Mouse (Mus musculus): ENCODE measurements around the gene Eva1c. TPM values are rescaled to one million over a fixed set of nuclear protein-coding genes. Genes with fewer than 3 reads are reported as not detected.

Gene Eva1c
- total and polyA plus RNA-seq, 3 experiments: not detected

DNA sequence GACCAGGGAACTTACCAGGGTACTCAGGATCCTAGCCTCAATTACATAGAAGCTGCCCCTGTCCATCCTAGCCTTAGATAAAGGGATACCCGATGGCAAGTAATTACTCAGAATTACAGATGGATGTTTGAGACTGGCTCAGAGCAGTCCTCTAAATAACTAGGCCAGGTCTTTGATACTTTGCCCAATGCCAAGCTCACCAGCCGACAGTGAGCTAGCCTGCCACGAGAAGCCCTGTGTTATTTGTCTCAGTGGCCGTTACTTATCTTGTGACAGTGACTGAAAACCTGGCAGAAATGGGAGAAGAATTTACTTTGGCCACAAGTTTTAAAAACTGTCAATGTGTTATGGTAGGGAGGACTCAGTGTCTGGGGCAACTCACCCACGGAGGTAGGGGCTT lies 14.4 kb upstream of the Eva1c start:
- Histone ChIP-seq H3K4me2 (ENCODE audit: insufficient read depth, low read depth, poor library complexity, severe bottlenecking) (no peak overlapping the region), H3K27ac (ENCODE audit: insufficient read depth, low read depth) (no peak overlapping the region), H3K9me3 (replicated peaks; ENCODE audit: low read length) (no peaks in the 10 kb centered on the region), H3K36me3 (replicated peaks in 1 of 2; ENCODE audit: control insufficient read depth in 1 of 2, insufficient read depth in 1 of 2, low read length in 1 of 2) (peaks cover 5 to 14% of the 10 kb centered on the region in 2 experiments), H3K79me2 (replicated peaks; ENCODE audit: control insufficient read depth, extremely low read depth, insufficient read depth, poor library complexity, severe bottlenecking) (peaks cover 21% of the 10 kb centered on the region), H3K27me3 (replicated peaks) (peaks cover 21% of the 10 kb centered on the region), H3K4me3 (replicated peaks in 1 of 3; ENCODE audit: low read depth in 2 of 3, low read length in 2 of 3, poor library complexity in 1 of 3) (no peak overlapping the region), H3K9ac (ENCODE audit: insufficient read depth, low read depth) (no peak overlapping the region), H3K4me1 (ENCODE audit: control insufficient read depth in 1 of 2, insufficient read depth in 2 of 2) (peaks cover 5 to 23% of the 10 kb centered on the region in 2 experiments)
- dilution Hi-C loops (cut with MboI; ENCODE audit: extremely low pct_ligation_motif_present, extremely low pct_unique_long_range_greater_than_20kb, low sequenced_read_pairs): no loop called here
- in situ Hi-C loops (cut with MboI; ENCODE audit: low pct_ligation_motif_present, low pct_unique_long_range_greater_than_20kb, low sequenced_read_pairs): no loop called here
- TF ChIP-seq KAT2A (IDR thresholded peaks at IDR 0.05; ENCODE audit: insufficient replicate concordance, low read length): no peak
- TF ChIP-seq CTCF (conservative IDR thresholded peaks at IDR 0.05 in 1 of 2, IDR thresholded peaks at IDR 0.05 in 1 of 2; ENCODE audit: low read depth in 2 of 2, low read length in 2 of 2): no peak
- no peak for TF ChIP-seq TCF12 (IDR thresholded peaks at IDR 0.05; ENCODE audit: low read depth, low read length)
- no peak for TF ChIP-seq SIN3A (IDR thresholded peaks at IDR 0.05; ENCODE audit: low read length)
- no peak for TF ChIP-seq SMC3 (IDR thresholded peaks at IDR 0.05; ENCODE audit: low read depth, low read length)
- no peak for TF ChIP-seq PAX5 (IDR thresholded peaks at IDR 0.05; ENCODE audit: low read length)
- no peak for TF ChIP-seq ETS1 (conservative IDR thresholded peaks at IDR 0.05; ENCODE audit: low read depth, low read length)
- no peak for TF ChIP-seq MAZ (IDR thresholded peaks at IDR 0.05; ENCODE audit: low read depth, low read length)
- TF ChIP-seq ZNF384 (IDR thresholded peaks at IDR 0.05; ENCODE audit: low read depth, low read length): no peak
- TF ChIP-seq JUN (IDR thresholded peaks at IDR 0.05; ENCODE audit: insufficient read depth, low read depth, low read length): no peak
- no peak for TF ChIP-seq POLR2AphosphoS2 (IDR thresholded peaks at IDR 0.05; ENCODE audit: low read depth, low read length)
- TF ChIP-seq NELFE (IDR thresholded peaks at IDR 0.05; ENCODE audit: low read depth, low read length): no peak
- no peak for TF ChIP-seq MAX (IDR thresholded peaks at IDR 0.05; ENCODE audit: low read length)
- no peak for DNase-seq (ENCODE audit: extremely low read depth)

DNA sequence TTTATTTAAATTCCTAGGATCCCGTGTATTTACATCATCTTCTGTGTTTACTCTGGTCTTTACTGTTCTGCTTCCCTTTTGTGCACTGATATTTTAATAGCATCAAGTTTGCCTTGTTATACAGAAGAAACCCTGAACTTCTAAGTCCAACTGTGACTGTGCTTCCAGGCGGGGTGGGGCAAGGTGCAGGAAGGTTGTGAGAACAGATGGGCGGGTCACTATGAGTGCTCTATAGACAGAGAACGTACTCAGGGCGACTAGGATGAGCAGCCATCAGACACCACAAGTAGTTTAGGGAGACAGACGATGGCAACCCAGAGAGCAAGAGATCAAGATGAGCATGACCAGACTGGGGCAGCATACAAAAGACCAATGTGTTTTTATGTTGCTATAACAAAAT lies 6.2 kb upstream of the Eva1c start:
- no peak for DNase-seq (ENCODE audit: extremely low read depth)
- H3K4me1 ChIP-seq (ENCODE audit: control insufficient read depth in 1 of 2, insufficient read depth in 2 of 2): no peaks in the 10 kb centered on the region
- H3K4me3 ChIP-seq (replicated peaks in 1 of 3; ENCODE audit: low read depth in 2 of 3, low read length in 2 of 3, poor library complexity in 1 of 3): no peak overlapping the region
- H3K27me3 ChIP-seq (replicated peaks): peaks cover 27% of the 10 kb centered on the region
- no peak overlapping the region for H3K4me2 ChIP-seq (ENCODE audit: insufficient read depth, low read depth, poor library complexity, severe bottlenecking)
- dilution Hi-C loops (cut with MboI; ENCODE audit: extremely low pct_ligation_motif_present, extremely low pct_unique_long_range_greater_than_20kb, low sequenced_read_pairs): no loop called here
- H3K9me3 ChIP-seq (replicated peaks; ENCODE audit: low read length): no peaks in the 10 kb centered on the region
- no peak overlapping the region for H3K27ac ChIP-seq (ENCODE audit: insufficient read depth, low read depth)
- no peak overlapping the region for H3K9ac ChIP-seq (ENCODE audit: insufficient read depth, low read depth)
- H3K79me2 ChIP-seq (replicated peaks; ENCODE audit: control insufficient read depth, extremely low read depth, insufficient read depth, poor library complexity, severe bottlenecking): no peaks in the 10 kb centered on the region
- TF ChIP-seq HCFC1 (IDR thresholded peaks at IDR 0.05; ENCODE audit: low read depth, low read length) (no peak), RAD21 (IDR thresholded peaks at IDR 0.05; ENCODE audit: low read depth, low read length) (no peak), ZC3H11A (IDR thresholded peaks at IDR 0.05; ENCODE audit: low read depth, low read length) (no peak), MXI1 (IDR thresholded peaks at IDR 0.05; ENCODE audit: low read depth, low read length) (no peak), NRF1 (IDR thresholded peaks at IDR 0.05; ENCODE audit: low read depth, low read length) (no peak), USF1 (IDR thresholded peaks at IDR 0.05; ENCODE audit: low read depth, low read length) (no peak), MAX (IDR thresholded peaks at IDR 0.05; ENCODE audit: low read length) (no peak), ZKSCAN1 (IDR thresholded peaks at IDR 0.05; ENCODE audit: borderline replicate concordance, low read depth, low read length) (no peak), MAFK (IDR thresholded peaks at IDR 0.05; ENCODE audit: insufficient replicate concordance, low read length) (no peak), RCOR1 (conservative IDR thresholded peaks at IDR 0.05; ENCODE audit: low read depth, low read length) (no peak), ZMIZ1 (IDR thresholded peaks at IDR 0.05; ENCODE audit: low read depth, low read length) (no peak), UBTF (IDR thresholded peaks at IDR 0.05; ENCODE audit: low read depth, low read length) (no peak), MYC (IDR thresholded peaks at IDR 0.05; ENCODE audit: low read depth, low read length) (no peak), IRF4 (IDR thresholded peaks at IDR 0.05; ENCODE audit: low read depth, low read length) (no peak), POLR2AphosphoS2 (IDR thresholded peaks at IDR 0.05; ENCODE audit: low read depth, low read length) (no peak), MAZ (IDR thresholded peaks at IDR 0.05; ENCODE audit: low read depth, low read length) (no peak)
- no peaks in the 10 kb centered on the region for H3K36me3 ChIP-seq (replicated peaks in 1 of 2; ENCODE audit: control insufficient read depth in 1 of 2, insufficient read depth in 1 of 2, low read length in 1 of 2)
- in situ Hi-C loops (cut with MboI; ENCODE audit: low pct_ligation_motif_present, low pct_unique_long_range_greater_than_20kb, low sequenced_read_pairs): no loop called here
